Mouse (Mus musculus): ENCODE measurements around the gene Mrps6.
"Not testable (repeated sequence)": the region's sequence is repeated elsewhere in the genome, so short reads cannot be mapped to it uniquely, and the experiment has no call there.

Gene Mrps6

GRCm38 (mm10) chr16:92062832-92063231 lies 4.8 kb downstream of the Mrps6 start:
- no peak for DNase-seq (ENCODE audit: low read depth, low spot score)

- no peak for DNase-seq (ENCODE audit: low read depth, low spot score)
Measured at GRCm38 (mm10) chr16:92064801-92065200, 6.7 kb downstream of the Mrps6 start.

DNA sequence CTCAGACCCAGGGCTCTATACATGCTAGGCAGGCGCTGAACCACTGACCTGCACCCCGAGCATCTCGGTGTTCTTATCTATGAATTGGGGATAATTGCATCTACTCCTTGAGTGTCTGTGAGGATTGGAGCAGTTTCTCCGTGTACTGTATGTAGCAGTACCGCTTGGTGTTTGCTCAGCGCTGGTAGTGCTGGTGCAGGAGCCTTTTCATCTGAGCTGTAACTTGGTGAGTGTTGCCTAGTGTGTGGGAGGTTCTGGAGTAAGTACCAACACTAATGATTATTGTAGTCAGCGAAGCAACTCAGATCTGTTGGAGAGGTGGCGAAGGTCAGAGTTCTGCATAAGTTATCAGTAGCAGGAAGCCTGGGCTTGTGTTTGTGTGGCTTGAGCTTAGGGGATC lies 12.3 kb downstream of the Mrps6 start:
- DNase-seq (ENCODE audit: low read depth, low spot score): no peak

- no peak for DNase-seq (ENCODE audit: low read depth, low spot score)
Measured at GRCm38 (mm10) chr16:92076797-92077196, 18.7 kb downstream of the Mrps6 start.

DNA sequence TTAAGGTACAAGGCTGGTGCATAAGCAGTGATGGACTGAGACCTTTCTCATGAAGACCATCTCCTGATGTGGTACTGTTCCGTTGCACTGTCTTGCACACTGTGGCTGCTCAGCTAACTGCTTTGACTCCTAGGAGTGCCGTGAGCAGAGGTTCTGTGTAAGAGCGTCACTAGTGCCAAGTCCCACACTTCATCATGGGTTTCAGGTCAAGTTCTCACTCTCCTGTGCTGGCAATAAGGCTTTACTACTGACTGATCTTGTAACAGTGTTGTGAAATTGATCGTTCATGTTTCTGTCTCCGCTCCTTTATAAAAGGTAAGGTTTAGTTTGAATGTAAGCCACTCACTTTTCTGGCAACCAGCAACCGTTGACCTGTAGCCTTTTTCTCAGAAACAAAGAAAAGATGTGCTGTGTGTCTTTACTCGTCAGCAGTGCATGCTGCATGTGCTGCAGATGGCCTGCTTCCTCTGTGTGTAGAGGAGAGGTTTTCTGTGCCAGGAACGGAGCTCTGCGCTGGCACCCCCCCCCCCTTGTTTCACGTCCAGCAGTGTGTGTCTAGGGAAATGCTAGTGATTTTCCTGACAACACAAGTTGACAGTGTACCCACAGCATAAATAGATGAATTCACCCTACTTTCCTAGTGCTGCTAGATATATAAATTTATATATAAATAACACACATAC lies 25.8 kb downstream of the Mrps6 start:
- no peak for DNase-seq (ENCODE audit: low read depth, low spot score)

GRCm38 (mm10) chr16:92089225-92089624 lies 31.2 kb downstream of the Mrps6 start:
- no peak for DNase-seq (ENCODE audit: low read depth, low spot score)

- no peak for DNase-seq (ENCODE audit: low read depth, low spot score)
Measured at GRCm38 (mm10) chr16:92091876-92092275, 33.8 kb downstream of the Mrps6 start.

GRCm38 (mm10) chr16:92098351-92099051 lies 40.4 kb downstream of the Mrps6 start:
- no peak for DNase-seq (ENCODE audit: low read depth, low spot score)

- DNase-seq (ENCODE audit: low read depth, low spot score): no peak
Measured at GRCm38 (mm10) chr16:92099598-92099997, 41.5 kb downstream of the Mrps6 start.

- no peak for DNase-seq (ENCODE audit: low read depth, low spot score)
Measured at GRCm38 (mm10) chr16:92100111-92100510, 42.0 kb downstream of the Mrps6 start.

DNA sequence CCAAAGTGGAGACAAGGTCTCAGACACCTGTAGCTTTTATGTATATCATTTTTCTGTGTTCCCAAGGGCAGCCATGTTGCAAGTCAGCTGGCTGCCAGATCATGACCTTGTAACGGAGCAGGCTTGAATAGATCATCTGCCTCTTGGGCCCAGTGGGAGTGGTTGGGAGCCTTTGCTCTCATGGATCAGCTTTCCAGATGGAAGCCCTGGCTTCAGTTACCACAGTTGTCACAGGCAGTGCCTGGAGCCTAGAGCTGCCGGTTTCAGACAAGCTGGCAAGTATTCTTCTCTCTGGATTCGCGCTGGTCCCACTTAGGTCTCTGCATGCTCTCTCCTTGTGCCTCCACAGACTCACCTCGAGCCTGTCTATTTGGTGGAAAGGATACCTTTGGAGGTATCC lies 44.0 kb downstream of the Mrps6 start:
- no peak for DNase-seq (ENCODE audit: low read depth, low spot score)

GRCm38 (mm10) chr16:92102931-92103330 lies 44.9 kb downstream of the Mrps6 start:
- DNase-seq (ENCODE audit: low read depth, low spot score): not testable (repeated sequence)

DNA sequence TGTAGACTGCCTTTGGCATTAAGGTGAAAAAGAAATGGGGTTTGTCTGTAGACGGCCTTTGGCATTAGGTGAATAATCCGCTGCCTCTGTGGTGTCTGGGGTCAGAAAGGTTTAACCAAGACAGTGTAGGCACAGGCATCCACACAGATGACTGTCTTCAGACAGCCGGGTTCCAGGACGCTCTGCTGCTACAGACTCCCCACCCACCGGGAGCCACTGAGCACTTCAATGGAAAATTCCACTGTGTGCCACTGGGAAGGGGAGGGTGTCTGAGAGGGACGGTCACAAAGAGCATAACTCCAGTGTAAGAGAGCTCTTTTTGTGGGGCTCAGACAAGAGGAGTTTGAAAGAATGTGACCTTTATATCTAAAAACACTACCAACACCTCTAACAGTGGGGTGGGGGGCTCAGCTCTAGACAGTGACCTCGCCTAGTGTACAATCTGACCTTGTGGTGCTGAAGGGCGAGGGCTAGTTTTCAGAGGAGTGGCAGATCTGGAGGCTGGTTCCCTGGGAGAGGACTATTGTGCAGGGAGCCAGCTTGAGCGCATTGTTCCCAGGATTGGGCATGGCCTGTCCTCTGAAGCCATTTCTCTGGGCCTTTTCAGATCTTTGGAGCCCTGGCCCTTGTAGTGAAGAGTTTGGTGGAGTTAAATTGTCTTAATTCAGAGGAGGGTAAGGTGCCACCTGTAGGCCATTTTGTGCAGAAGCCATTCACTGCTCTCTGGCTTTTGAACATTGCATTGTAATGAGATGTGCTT lies 45.7 kb downstream of the Mrps6 start:
- peak; percentile 94 for DNase-seq (ENCODE audit: low read depth, low spot score)

GRCm38 (mm10) chr16:92104332-92104590 lies 46.2 kb downstream of the Mrps6 start:
- no peak for DNase-seq (ENCODE audit: low read depth, low spot score)

DNA sequence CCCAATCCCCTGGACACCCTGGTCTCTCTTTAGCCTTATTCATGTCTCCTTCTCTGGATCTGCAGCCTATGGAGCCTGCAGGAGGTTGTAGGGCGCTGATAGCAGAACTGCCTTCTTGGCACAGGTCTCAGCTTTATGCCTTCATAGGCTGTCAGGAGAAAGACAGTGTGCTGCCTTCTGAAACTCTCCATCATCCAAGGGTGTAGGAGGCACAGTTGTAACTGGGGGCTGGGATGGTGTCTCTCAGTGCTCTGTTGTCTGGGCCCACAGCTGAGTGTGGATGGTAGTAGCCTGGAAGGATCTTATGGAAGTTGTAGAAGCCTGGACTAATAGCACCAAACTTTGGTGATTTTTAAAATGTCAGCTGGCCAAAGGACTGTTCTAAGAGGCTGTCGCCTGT lies 46.9 kb downstream of the Mrps6 start:
- DNase-seq (ENCODE audit: low read depth, low spot score): no peak

DNA sequence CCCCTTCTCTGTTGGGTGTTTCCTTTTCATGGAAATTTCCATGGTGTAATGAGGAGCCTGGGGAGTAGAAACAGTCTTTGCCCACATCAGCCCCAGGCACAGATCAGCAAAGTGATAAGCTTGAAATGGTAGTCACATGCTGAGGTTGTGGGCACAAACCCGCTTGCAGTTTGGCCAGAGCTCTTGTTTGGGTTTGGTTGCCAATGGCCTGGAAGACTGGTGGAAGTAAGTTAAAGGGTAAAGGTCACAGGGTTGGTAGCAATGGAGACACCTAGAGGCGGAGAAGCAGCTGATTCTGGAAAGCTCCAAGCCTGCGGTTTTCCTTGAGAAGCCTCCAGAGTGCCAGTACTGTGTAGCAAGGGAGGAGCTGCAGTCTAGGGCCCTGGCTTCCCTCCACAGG lies 47.6 kb downstream of the Mrps6 start:
- peak; percentile 60 for DNase-seq (ENCODE audit: low read depth, low spot score)

GRCm38 (mm10) chr16:92107346-92107745 lies 49.3 kb downstream of the Mrps6 start:
- DNase-seq (ENCODE audit: low read depth, low spot score): no peak

- no peak for DNase-seq (ENCODE audit: low read depth, low spot score)
Measured at GRCm38 (mm10) chr16:92114706-92115241, 56.7 kb downstream of the Mrps6 start.

DNA sequence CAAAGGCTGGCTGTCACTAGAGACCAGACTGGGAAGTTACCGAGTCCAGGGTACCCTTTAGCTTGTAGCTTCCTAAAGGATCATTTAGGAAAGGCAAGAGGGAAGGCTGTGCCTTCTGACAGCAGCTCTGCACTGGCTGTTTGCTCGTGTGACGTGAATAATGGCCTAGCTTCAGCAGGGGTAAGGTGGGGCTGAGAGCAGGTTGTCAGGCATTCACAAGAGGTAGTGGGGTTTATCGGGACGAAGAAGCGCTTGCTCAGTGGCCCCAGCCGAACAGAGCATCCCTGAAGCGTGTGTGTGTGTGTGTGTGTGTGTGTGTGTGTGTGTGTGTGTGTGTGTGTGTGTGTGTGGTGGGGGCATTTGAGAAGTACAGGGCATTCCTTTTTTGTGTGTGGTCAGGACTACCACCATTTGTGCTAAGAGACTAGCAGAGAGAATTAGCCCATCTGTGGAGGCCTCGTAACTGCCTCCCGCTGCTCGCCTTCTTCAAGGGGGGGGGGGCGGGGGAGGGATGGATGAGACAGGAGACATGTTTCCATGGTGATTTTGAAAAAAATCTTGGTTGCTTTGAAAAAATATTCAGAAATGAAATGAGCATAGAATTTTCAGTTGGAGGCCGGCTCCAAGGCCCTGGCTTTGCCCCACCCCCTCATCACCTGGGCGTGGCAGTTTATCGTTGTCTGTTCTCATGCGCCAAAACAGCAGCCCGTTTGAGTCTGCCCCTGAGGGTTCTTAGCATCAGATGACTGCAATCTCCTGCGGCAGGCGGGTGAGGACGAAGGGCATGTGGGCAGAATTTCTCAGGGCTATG lies 57.7 kb downstream of the Mrps6 start:
- peak; percentile 77 for DNase-seq (ENCODE audit: low read depth, low spot score)

DNA sequence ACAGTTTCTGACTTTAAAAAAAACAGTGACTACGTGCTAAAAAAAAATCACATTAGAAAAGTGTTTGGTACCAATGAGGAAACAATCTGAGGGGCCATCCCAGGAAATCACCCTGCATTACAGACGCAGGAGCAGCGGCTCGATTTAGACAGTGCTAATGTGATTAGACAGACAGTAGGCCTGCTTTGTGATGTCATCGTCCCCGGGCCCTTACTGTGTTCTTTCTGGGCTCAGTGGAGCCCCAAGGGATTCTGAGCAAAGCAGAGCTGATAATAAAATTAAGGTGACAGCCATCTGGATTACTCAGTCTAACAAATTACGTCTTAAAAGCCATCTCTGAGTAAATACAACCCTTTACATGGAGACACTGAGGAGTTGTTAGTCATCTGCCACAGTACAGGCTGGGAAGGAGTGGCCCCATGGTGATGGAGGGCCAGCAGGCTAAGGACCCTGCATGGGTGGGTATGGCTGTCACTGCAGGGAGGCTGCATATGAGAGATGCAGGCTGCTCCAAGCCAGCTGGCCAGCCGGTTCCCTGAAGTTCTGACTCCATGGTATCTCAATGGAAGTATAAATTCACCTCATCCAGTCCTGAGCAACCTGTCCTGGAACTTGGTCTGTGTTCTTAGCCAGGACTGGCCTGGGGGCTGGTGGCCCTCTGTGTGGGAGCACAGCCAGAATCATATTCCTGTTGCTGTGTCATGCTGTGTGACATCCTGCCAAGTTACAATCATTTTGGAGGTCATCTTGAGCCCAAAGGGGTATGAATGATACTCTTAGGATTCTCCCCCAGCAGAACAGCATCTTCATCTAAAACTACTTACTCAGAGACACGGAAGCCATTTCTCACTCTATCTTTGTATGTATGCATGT lies 59.5 kb downstream of the Mrps6 start:
- no peak for DNase-seq (ENCODE audit: low read depth, low spot score)

- peak; percentile 67 for DNase-seq (ENCODE audit: low read depth, low spot score)
Measured at GRCm38 (mm10) chr16:92119013-92119515, 61.0 kb downstream of the Mrps6 start.

All from ZHBTc4 (cell line).